Mouse (Mus musculus): Measurements from ENCODE around the gene Ncl.

Gene Ncl

GRCm38 (mm10) chr1:86313096-86313771 is 46.0 kb downstream of the Ncl start:
- DNase-seq (ENCODE audit: inconsistent ontology term), result no peak

- DNase-seq (ENCODE audit: inconsistent ontology term), result no peak
Observed at GRCm38 (mm10) chr1:86312269-86312668, 46.9 kb downstream of the Ncl start.

DNA sequence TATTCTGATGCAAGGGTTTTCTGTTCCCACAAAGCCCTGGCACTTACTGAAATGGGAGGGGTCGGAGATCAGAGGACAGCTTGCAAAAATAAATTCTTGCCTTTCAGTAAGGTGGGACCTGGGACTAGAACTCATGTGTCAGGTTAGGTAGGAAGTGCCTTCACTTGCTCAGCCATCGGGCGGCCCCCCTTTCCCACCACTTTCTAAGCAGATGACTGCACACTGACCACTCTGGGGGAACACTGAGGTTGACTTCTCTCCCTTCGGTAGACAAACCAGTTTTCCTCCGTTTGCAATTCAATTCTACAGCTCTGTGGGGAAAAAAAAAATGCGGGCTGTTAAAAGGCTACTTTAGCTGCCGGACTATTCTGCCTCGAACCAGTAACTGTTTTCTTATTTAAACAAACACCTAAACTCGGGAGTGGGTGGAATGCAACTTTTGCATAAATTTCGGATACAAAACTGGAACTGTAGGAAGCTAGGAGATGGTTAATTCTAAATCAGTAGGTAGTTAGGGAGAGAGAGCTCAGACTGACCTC is 47.7 kb downstream of the Ncl start:
- DNase-seq (ENCODE audit: inconsistent ontology term), result no peak

- no peak for DNase-seq (ENCODE audit: inconsistent ontology term)
Observed at GRCm38 (mm10) chr1:86310536-86311310, 48.5 kb downstream of the Ncl start.

- DNase-seq (ENCODE audit: inconsistent ontology term), result no peak
Observed at GRCm38 (mm10) chr1:86309270-86309833, 49.8 kb downstream of the Ncl start.

DNA sequence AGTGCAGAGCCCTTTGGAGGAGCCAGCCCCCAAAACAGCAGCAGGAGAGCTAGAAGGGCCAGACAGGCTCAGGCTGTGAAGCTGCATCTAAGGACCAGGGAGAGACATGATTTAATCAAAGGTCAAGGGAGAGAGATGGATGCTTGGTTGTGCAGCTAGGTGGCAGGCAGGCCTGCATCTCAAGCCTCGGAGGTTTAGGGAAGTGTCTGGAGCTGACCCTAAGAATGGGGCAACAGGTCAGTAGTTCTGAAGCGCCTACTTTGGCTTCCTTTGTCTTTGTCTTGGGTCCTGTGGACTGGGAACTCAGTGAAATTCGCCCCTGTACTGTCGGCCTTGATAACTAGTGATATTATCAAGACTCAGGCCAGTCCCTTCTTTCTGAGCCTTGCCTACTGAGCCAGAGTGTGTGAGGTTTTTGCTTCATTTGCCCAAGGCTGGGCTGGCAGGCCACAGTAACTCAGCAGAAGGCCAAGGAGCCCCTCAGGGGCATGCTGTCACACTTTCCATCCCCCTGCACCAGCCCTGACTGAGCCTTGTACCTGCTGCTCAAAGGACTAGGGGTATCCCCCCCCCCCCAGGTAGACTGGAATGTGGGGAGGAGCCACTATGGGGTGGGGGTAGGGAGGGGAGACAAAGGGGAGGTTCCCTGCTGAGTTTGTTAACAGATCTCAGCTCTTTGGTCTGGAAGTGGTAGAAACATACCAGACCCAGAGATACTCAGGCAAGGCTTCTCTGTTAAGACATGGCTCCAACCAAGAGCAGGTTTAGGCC is 51.1 kb downstream of the Ncl start:
- DNase-seq (ENCODE audit: inconsistent ontology term), result no peak

DNA sequence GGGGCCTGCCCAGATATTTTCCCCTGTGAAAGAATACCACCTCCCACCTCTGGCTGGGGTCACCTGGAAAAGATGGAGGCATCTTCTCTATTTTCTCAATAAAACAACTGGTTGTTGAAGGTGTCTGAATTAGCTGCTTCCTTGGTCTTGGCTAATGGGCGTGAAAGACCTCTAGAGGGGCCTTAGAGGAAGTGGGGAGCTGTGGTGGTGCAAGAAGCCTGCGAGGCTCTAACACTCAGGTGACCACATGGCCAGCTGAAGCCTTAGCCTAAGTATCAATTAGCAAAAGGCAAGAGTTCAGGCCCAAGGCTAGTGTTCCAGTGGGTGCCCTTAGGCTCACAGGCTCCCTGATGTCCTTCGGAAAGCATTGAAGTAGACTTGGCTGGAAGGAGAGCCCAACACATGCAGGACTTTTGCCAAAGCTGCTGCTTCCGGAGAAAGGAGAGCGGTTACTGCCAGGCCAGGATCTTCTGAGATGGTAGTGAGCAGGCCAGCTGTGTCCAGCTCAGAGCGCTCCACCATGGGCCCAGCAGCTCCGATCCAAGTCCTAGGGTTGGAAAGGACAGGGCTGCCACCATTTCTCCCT is 51.9 kb downstream of the Ncl start:
- no peak for DNase-seq (ENCODE audit: inconsistent ontology term)

GRCm38 (mm10) chr1:86306686-86307085 is 52.5 kb downstream of the Ncl start:
- DNase-seq (ENCODE audit: inconsistent ontology term), result no peak

GRCm38 (mm10) chr1:86303873-86304250 is 55.3 kb downstream of the Ncl start:
- DNase-seq (ENCODE audit: inconsistent ontology term), result no peak

- peak; percentile 58 for DNase-seq (ENCODE audit: inconsistent ontology term)
Observed at GRCm38 (mm10) chr1:86303063-86303872, 55.9 kb downstream of the Ncl start.

GRCm38 (mm10) chr1:86302532-86302931 is 56.7 kb downstream of the Ncl start, which contains the start of gene B3gnt7:
Gene B3gnt7, plus strand, starts transcription at chr1:86302832.
- DNase-seq (ENCODE audit: inconsistent ontology term), result no peak

DNA sequence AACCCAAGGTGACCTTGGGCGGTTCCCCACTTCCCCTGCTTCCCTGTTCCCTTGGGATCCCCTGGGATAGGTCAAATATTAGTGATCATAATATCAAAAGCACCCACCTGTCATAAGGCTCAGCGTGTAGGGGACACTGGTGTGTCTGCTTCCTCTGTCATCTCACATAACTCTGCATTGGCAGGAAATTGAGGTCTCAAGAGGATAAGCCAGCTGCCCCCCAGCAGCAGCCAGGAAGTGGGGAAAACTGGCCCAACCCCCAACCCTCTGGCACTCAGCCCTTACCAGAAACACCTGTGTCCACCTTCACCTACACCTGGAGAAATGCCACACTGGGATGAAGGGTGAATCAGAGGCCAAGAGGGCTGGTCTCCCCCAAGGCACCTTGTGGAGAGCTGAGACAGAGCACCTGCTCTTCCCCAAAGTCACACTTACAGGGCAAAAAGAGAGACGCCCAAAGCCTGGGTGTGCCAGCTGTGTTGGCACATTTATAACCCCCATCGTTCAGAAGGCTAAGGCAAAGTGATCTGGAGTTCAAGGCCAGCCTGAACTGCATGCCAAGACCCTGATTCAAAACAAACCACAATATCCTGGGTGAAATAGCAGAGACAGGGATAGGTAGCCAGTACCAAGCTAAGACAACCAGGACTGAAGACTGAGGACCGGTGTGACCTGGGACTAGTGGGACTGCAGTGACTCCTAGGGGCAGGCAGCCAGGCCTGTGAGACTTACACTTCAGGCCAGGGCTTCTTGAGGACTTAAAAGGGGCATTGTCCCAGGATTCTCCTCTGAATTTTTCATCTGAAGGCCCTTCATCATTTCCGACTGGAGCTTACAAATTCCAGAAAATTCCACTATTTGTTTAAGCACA is 57.7 kb downstream of the Ncl start:
- DNase-seq (ENCODE audit: inconsistent ontology term), result no peak

DNA sequence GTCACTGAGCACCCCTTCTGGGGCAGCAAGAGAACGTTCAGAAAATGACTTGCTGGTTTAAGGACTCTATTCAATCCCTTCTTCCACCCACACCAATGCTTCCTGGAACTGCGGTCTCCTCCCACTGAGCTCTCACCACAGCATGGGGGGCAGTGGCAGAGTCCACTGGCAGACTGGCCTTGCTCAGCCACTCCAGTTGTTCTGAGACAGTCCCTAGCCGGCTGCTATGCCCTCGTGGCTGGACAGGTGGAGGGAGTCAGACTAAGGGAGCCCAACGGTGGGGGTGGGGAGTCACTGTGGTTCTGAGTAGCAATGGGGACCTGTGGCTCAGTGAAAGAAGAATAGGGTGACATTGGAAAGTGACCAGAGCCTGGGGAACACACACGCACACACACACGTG is 58.5 kb downstream of the Ncl start:
- DNase-seq (ENCODE audit: inconsistent ontology term), result no peak

DNA sequence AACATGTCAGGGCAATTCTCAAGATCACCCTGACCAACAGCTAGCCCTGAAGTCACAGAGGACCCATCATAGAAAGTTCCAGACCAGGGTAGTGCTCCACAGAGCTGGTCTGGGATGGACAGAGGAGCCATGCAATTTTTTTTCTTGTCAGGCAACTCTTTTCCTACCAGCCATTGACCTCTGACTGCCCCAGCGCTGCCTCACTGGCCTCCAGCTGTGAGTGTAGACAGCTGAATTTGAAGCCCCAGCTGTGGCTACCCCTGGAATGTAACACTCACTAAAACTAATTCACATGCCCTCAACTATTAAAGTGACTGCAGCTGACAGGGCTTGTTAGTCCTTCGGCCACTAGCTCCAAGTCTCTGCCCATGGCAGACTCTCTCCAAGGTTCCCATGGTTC is 59.1 kb downstream of the Ncl start:
- DNase-seq (ENCODE audit: inconsistent ontology term), result no peak
